Mouse (Mus musculus) fibroblast of lung, adult 2 months (primary cell): ENCODE data around the gene Gpc1.

Source experiments
- DNase-seq: peaks from one replicate; pipeline ENCODE4 v3.0.0-alpha.2; 2011; ENCODE audit warnings: low read depth

Gene Gpc1

DNA sequence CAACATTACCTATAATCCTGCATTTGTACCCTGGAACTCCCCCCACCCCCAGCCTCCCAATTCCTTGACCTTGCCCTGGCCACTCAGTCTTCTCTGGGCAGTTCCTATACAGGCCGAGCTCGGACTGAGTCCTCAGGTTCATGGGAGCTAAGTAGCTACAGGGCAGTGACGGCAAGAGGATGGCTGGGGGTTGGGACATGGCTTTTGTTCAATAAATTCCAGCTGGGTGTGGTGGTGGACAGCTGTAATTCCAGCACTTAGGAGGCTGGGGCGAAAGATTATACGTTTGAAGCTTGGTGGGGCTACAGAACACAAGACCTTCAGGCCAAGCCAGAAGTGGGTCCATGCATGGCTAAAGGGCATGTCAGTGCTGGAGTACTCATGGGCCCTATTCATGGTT, 48.7 kb downstream of the Gpc1 start:
- DNase-seq = no peak

DNA sequence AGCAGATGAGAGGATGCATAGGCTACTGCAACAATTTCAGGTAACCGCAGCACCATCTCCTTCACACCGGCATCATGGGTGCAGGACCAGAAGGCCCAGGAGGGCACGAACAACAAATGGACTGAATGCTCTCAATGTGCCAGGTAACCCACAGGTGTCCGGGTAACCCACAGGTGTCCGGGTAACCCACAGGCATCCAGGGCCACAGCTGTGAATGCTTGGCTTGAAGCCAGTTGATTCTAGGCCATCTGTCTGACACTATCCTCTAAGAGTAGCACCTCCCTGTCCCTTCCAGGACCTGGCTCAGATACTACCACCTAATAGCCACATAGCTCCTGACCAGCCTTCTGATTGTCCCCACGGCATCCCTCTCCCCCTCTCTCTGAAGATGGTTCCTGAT, 50.5 kb downstream of the Gpc1 start:
- no peak for DNase-seq

DNA sequence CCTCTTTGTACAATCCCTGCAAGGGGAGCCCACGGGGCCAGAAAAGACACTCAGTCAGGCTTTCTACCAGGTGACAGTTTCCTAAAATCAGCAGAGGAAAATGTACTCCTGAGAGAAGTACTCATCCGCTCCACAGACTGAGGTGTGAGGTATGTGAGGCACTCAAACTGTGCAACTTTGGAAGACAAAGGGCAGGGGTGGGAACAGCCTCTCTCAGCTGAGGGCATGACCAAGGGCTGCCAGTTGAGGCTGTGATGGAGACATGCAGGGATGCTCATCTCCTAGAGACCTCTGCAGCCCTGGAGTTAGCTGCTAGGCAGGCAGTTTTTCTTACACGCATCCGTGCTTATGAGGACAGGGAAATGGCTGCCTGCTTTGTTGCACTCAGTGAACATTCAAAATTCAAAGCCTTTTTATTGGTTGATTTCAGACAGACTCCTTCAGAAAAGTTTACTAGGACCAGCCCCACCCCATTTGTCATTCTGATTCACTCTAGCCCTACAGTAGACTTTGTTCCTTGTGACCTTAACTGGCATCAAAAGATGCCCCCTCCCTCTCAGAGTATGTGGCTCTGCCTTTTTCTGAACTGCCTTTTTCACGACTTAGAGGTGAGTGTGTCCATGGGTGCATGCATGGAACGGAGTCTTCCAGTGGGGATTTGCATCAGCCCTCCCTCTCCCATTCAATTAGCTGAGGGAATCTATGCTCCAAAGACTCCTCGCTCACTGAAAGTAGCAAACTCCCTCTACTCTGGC, 57.6 kb downstream of the Gpc1 start:
- no peak for DNase-seq

DNA sequence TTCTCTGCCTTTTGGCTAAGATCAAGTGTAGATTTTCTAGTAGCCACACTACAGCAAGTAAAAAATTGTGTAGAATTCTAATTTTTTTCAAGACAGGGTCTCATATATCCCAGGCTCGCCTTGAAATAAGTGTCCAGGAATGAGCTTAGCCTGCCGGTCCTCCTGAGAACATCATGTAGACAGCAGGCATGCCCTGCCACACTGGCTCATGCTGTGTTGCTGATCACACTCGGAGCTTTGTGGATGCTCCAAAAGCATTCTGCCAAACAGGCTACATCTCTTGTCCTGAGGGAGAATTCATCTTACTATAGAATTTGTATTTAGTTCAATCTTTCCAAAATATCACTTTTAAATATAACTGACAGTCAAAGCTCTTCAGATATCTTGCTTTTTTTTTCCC, 61.3 kb downstream of the Gpc1 start:
- DNase-seq = no peak

DNA sequence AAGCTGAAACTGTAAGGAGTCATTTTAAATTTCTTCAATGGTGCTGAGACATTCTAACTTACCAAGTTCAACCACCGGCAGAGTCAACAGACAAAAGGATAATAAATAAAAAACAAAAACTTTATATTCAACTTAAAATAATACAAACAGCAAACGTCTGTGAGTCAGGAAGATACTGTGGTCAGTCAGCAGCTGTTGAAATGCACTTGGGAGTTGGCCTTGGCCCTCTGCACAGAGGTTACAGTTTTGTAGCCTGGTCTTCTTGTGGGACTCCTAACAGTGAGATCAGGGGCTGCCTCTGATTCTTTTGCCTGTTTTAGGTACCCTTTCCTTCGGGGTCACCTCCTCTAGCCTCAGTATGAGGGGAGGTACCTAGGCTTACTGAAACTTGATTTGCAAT, 62.5 kb downstream of the Gpc1 start:
- DNase-seq = no peak

DNA sequence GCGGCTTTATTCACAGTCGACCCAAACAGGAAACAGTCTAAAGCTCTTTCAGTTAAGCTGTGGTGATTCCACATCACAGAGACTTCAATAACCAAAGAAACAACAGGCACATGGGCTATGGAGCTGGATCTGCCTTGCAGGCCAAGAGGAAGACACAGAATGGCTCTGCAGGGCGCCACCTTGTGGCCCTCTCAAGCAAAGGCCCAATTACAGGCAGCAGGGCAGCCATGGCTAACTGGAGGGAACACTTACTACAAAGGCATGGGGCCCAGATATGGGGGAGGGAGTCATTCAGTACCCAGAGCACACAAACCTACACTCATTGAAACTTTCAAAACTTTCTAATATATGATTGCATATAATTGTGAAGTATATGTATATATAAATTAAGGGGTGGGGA, 63.6 kb downstream of the Gpc1 start:
- DNase-seq = peak; percentile 44

DNA sequence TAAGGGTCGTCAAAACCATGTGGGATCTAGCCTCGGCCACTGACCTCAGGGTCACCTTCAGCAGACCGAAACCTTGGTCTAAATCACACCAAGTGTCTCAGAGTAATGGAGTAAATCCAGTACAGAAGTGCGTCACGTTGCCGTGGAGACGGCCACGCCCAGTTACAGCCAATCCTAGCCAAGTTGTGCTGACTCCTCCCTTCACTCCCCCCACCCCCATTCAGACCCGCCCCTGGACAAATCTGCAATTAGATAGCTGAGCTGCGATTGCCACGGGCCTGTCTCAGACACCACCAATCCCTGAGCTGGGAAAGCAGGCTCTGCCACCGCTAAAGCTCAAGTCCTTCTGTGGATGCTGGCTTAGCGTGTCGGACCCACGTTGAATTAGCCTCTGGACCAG, 71.3 kb downstream of the Gpc1 start, which contains the start of gene Ankmy1:
Ankmy1 (minus strand) TSS at position 121 of the 400 bp plus-strand sequence.
- DNase-seq = no peak

DNA sequence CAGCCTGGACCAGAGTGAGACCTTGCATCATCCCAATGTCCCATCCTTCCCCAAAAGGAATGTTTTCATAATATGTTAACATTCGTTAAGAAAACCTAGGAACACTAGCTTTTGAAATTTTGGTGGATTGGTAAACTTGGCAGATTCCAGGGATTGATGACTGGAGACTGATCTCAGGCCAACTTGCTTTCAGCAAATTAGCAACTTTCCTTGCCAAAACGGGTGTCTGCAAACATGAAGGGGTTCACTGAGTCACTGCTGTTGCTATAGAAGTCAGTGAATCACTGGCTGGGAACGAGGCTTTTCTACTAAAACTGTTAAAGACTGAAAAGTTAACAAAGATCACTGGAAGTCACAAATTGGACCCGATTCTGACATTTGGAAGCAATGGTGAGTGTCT, 72.2 kb downstream of the Gpc1 start:
- DNase-seq = peak; percentile 95

DNA sequence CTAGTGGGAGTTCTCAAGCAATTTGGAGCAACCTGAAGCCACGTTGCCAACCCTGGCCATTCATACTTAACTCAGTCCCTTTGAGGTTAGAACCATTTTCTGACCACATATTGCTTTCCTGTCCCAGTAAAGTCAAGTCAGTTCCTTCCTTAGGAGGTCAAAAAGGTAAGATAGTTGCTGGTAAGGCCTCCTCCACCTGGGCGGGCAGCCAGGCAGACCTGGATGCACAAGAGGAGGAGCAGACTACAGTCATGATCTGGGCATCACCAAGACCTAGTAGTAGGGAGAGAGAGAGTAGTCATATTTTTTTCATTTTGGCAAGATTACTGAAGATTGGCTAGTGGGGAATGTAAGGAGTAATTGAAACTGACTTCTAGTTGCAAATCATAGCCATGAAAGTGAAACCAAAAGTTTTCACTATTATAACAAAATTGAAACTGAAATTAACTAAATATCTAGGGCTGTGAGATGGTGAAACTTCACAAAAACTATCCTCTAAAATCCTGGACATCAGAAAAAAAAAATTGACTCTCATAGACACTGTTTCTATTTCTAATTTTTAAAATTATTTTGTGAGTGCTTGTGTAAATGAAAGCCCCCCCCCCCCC, 74.4 kb downstream of the Gpc1 start:
- no peak for DNase-seq

DNA sequence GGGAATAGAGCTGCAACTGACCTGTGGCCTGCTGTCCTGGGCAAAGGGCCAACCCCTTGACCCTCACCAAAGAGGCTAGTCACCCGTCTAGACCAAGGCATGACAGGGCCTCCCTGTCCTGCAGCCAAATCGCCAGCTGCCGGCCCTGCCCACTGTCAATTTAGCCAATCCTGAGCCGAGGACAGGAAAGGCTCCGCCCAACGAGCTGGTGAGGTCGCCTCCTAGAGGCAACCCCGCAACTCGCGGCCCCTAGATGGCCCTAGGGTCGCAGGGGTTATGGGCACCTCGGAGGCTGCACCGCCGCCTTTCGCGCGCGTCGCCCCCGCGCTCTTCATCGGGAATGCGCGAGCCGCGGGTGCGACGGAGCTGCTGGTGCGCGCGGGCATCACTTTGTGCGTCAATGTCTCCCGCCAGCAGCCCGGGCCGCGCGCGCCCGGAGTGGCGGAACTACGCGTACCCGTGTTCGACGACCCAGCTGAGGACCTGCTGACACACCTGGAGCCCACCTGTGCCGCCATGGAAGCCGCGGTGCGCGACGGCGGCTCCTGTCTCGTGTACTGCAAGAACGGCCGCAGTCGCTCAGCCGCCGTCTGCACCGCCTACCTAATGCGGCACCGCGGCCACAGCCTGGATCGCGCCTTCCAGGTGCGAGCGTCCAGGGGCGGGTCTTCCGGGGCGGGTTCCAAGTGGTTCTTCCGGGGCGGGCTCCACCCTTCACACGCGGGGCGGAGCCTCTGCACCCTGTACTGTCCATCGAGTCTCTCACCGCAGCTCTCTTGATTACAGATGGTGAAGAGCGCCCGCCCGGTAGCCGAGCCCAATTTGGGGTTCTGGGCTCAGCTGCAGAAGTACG, 75.6 kb downstream of the Gpc1 start, which contains the start of gene Dusp28:
Dusp28 (plus strand) TSS at position 203 of the 853 bp plus-strand sequence.
- DNase-seq = peak; percentile 86

DNA sequence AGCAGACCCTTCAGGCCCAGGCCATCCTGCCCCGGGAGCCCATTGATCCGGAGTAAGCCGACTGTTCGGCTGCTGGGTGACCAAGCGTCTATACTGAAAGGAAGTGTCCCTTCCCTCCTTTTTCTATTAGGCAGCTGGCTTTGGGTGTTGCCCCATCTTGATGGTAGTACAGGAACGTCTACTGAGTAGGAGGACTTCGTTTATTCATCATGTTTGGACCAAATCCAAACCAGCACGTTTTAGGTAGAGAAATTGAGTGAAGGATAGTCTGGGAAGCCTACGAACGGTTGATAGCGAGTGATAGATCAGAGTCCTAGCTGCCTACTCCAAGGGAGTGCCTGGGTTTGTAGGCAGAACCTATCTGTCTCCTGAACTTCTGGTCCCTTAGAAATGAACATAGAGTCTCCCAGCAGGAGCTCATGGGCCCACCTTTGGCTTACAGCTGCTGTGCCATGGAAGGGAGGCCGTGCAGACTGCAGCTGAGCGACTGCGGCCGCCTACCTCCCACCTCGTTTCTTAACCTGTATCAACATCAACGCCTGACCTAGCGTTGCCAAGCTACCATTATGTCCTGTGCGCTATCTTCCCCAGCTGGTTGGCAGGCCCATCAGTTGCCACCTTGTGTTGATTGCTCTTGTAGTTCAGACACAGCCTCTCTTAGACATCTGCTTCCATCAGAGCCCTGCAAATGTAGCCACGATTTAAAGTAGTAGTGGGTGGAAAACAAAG, 76.4 kb downstream of the Gpc1 start:
- no peak for DNase-seq

DNA sequence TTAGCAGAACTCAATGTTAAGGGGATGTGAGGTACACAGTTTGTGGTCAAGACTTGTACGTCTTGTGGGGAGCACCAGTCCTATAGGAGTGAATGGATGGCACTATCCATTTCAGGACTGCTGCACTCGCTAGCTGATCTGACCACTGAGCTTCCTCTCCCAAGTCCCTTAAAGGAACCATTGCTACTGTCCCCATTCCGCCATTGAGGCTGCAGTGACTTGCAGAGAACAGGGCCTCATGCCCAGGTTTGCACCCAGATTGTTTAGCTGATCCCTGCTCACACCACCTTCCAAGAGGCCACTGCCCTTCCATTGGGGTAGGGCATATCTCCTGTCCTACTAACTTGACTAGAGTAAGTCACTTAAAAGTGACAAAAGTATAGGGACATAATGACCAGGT, 77.2 kb downstream of the Gpc1 start:
- no peak for DNase-seq

DNA sequence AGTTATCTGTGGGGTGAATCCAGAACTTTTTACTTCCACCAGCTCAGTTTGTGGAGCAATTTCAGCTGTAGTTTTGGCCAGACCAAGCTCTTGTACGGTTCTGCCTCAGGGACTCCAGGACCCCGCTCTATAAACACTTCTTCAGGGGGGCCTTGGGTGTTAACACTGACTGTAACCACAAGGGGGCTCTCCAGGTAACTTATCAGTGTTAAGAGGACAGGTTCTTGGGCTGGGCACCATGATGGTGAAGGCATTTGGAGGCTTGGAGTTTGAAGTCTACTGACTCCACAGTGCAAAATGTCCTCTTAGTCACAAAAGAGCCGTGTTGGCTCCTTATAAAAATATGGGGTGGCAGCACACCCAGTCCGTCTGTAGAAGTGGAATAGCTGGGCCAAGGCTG, 77.6 kb downstream of the Gpc1 start:
- DNase-seq = no peak
